Mouse (Mus musculus) CH12.LX (cell line): Measurements from ENCODE around the gene Cmtm8.

ENCODE experiments used
- CHD2 ChIP-seq: IDR thresholded peaks from 2 replicates; pipeline ENCODE4 v1.6.1; 2011; ENCODE audit warnings: low read length, improper control_type of control experiment
- CTCF ChIP-seq, 2 experiments: IDR thresholded peaks in 1 of 2; conservative IDR thresholded peaks in 1 of 2; 2 replicates each; pipeline ENCODE4 v1.5.1; 2011 to 2012; ENCODE audit warnings: low read depth in 2 of 2, low read length in 2 of 2, improper control_type of control experiment in 1 of 2, inconsistent platforms in 1 of 2, mild to moderate bottlenecking in 1 of 2, moderate library complexity in 1 of 2
- ELF1 ChIP-seq: IDR thresholded peaks from 2 replicates; pipeline ENCODE4 v1.6.1; 2014; ENCODE audit warnings: low read depth, mild to moderate bottlenecking, inconsistent platforms, low read length, improper control_type of control experiment
- GABPA ChIP-seq: IDR thresholded peaks from 2 replicates; pipeline ENCODE4 v1.6.1; 2012; ENCODE audit warnings: low read depth, low read length, improper control_type of control experiment, inconsistent platforms; ENCODE audit not compliant: insufficient replicate concordance
- MAX ChIP-seq: IDR thresholded peaks from 2 replicates; pipeline ENCODE4 v1.6.1; 2011; ENCODE audit warnings: low read length, improper control_type of control experiment
- POLR2A ChIP-seq: IDR thresholded peaks from 2 replicates; pipeline ENCODE4 v1.6.1; 2011; ENCODE audit warnings: low read depth, mild to moderate bottlenecking, improper control_type of control experiment, low read length
- POLR2AphosphoS2 ChIP-seq: IDR thresholded peaks from 2 replicates; pipeline ENCODE4 v1.6.1; 2011; ENCODE audit warnings: low read depth, low read length, improper control_type of control experiment
- SIN3A ChIP-seq: IDR thresholded peaks from 2 replicates; pipeline ENCODE4 v1.6.1; 2012; ENCODE audit warnings: low read length, improper control_type of control experiment, inconsistent platforms
- TBP ChIP-seq: conservative IDR thresholded peaks from 2 replicates; pipeline ENCODE4 v1.6.1; 2011; ENCODE audit warnings: low read depth, low read length, improper control_type of control experiment
- UBTF ChIP-seq: IDR thresholded peaks from 2 replicates; pipeline ENCODE4 v1.6.1; 2012; ENCODE audit warnings: low read depth, mild to moderate bottlenecking, inconsistent platforms, low read length, improper control_type of control experiment, moderate library complexity
- ZNF384 ChIP-seq: IDR thresholded peaks from 2 replicates; pipeline ENCODE4 v1.6.1; 2012; ENCODE audit warnings: low read depth, low read length, improper control_type of control experiment, inconsistent platforms

- TF ChIP-seq POLR2A (peak; percentile 55), CTCF (conservative IDR thresholded peaks at IDR 0.05 in 1 of 2, IDR thresholded peaks at IDR 0.05 in 1 of 2; ENCODE audit: low read depth in 2 of 2, low read length in 2 of 2) (peak in 1 of 2 experiments; percentile 48; a peak in 2 of 4 replicates), ZNF384 (no peak), TBP (no peak), MAX (0 out of 2 replicates have a peak, but pooled peaks have one; percentile 8), SIN3A (peak; percentile 42; the same call in 1 of the 2 replicates), POLR2AphosphoS2 (no peak), CHD2 (no peak; the same call in 1 of the 2 replicates), GABPA (no peak), UBTF (peak; percentile 32; the same call in 1 of the 2 replicates), ELF1 (no peak)
These were observed at the start of gene Cmtm8 for GRCm38 (mm10) chr9:114844017-114844662.
